Mouse (Mus musculus): ENCODE measurements around the gene Gm28042. TPM values are rescaled to one million over a fixed set of nuclear protein-coding genes. Genes with fewer than 3 reads are reported as not detected.

Gene Gm28042
- polyA plus RNA-seq, 2 experiments, result 1.6 TPM; not detected in 1

- H3K4me3 ChIP-seq (ENCODE audit: insufficient read depth in 1 of 2, low read depth in 2 of 2, low read length in 2 of 2), result no peak overlapping the region
- H3K9ac ChIP-seq (replicated peaks), result no peak overlapping the region
- H3K9me3 ChIP-seq (ENCODE audit: control insufficient read depth, low read length), result no peaks in the 10 kb centered on the region
- TF ChIP-seq CTCF (IDR thresholded peaks at IDR 0.05; ENCODE audit: low read depth), result no peak
- no peak for TF ChIP-seq EP300 (IDR thresholded peaks at IDR 0.05; ENCODE audit: low read depth)
- no peaks in the 10 kb centered on the region for H3K36me3 ChIP-seq (replicated peaks; ENCODE audit: control insufficient read depth, insufficient read depth, low read depth)
- peaks cover 19% of the 10 kb centered on the region for H3K27me3 ChIP-seq (ENCODE audit: control insufficient read depth, insufficient read depth, low read length)
- H3K27ac ChIP-seq, result no peak overlapping the region
- 68% methylated on average over 4 of the region's 4 CpGs for WGBS (ENCODE audit: insufficient replicate concordance)
- no peak for ATAC-seq (ENCODE audit: insufficient read depth)
- H3K4me2 ChIP-seq (ENCODE audit: low read depth), result no peak overlapping the region
- H3K4me1 ChIP-seq (replicated peaks; ENCODE audit: control insufficient read depth in 2 of 2, insufficient read depth in 2 of 2, low read length in 1 of 2), result no peaks in the 10 kb centered on the region
- no peak for DNase-seq (ENCODE audit: low read depth in 3 of 3, low spot score in 3 of 3)
These were observed 46.8 kb downstream of the Gm28042 start for GRCm38 (mm10) chr2:120074096-120074495.

GRCm38 (mm10) chr2:120076076-120076705, 48.9 kb downstream of the Gm28042 start:
- H3K4me3 ChIP-seq (ENCODE audit: insufficient read depth in 1 of 2, low read depth in 2 of 2, low read length in 2 of 2), result peak overlapping the region in 1 of 2 experiments; percentile 20; a peak in 2 of 4 replicates

DNA sequence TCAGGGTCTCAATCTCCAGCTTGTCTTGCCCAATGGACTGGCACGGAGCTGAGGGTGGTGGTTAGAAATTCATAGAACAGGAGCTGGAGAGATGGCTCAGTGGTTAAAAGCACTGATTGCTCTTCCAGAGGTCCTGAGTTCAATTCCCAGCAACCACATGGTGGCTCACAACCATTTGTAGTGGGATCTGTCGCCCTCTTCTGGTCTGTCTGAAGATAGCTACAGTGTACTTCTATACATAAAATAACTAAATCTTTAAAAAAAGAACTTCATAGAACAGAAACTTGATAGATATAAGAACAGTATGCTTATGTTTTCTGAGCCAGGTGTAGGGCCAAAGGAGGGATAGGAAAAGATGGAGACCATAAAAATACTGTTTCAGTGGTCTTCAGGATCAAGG, 55.1 kb downstream of the Gm28042 start:
- ATAC-seq (ENCODE audit: insufficient read depth) (no peak), DNase-seq (ENCODE audit: low read depth in 3 of 3, low spot score in 3 of 3) (no peak)
- TF ChIP-seq EP300 (IDR thresholded peaks at IDR 0.05; ENCODE audit: low read depth), result no peak
- TF ChIP-seq CTCF (IDR thresholded peaks at IDR 0.05; ENCODE audit: low read depth), result 0 out of 2 replicates have a peak, but pooled peaks have one; percentile 19
- Histone ChIP-seq H3K4me1 (replicated peaks; ENCODE audit: control insufficient read depth in 2 of 2, insufficient read depth in 2 of 2, low read length in 1 of 2) (no peaks in the 10 kb centered on the region), H3K4me3 (ENCODE audit: insufficient read depth in 1 of 2, low read depth in 2 of 2, low read length in 2 of 2) (no peak overlapping the region), H3K27ac (no peak overlapping the region), H3K36me3 (replicated peaks; ENCODE audit: control insufficient read depth, insufficient read depth, low read depth) (no peaks in the 10 kb centered on the region), H3K9ac (replicated peaks) (no peak overlapping the region), H3K27me3 (ENCODE audit: control insufficient read depth, insufficient read depth, low read length) (no peaks in the 10 kb centered on the region), H3K9me3 (ENCODE audit: control insufficient read depth, low read length) (no peaks in the 10 kb centered on the region), H3K4me2 (ENCODE audit: low read depth) (no peak overlapping the region)
- 62% methylated on average over 2 of the region's 2 CpGs for WGBS (ENCODE audit: insufficient replicate concordance)

More at GRCm38 (mm10) chr2:120076076-120076705, 48.9 kb downstream of the Gm28042 start:
- TF ChIP-seq EP300 (IDR thresholded peaks at IDR 0.05; ENCODE audit: low read depth) (no peak), CTCF (IDR thresholded peaks at IDR 0.05; ENCODE audit: low read depth) (peak; percentile 66)
- Histone ChIP-seq H3K9ac (replicated peaks) (no peak overlapping the region), H3K9me3 (ENCODE audit: control insufficient read depth, low read length) (no peaks in the 10 kb centered on the region), H3K36me3 (replicated peaks; ENCODE audit: control insufficient read depth, insufficient read depth, low read depth) (no peaks in the 10 kb centered on the region), H3K4me1 (replicated peaks; ENCODE audit: control insufficient read depth in 2 of 2, insufficient read depth in 2 of 2, low read length in 1 of 2) (no peaks in the 10 kb centered on the region), H3K4me2 (ENCODE audit: low read depth) (peak overlapping the region; percentile 42), H3K27ac (no peak overlapping the region), H3K27me3 (ENCODE audit: control insufficient read depth, insufficient read depth, low read length) (peaks cover 19% of the 10 kb centered on the region)
- DNase-seq (ENCODE audit: low read depth in 3 of 3, low spot score in 3 of 3) (peak in 1 of 3 experiments; percentile 13), ATAC-seq (ENCODE audit: insufficient read depth) (no peak)
- WGBS (ENCODE audit: insufficient replicate concordance), result 3% methylated on average over 36 of the region's 36 CpGs

DNA sequence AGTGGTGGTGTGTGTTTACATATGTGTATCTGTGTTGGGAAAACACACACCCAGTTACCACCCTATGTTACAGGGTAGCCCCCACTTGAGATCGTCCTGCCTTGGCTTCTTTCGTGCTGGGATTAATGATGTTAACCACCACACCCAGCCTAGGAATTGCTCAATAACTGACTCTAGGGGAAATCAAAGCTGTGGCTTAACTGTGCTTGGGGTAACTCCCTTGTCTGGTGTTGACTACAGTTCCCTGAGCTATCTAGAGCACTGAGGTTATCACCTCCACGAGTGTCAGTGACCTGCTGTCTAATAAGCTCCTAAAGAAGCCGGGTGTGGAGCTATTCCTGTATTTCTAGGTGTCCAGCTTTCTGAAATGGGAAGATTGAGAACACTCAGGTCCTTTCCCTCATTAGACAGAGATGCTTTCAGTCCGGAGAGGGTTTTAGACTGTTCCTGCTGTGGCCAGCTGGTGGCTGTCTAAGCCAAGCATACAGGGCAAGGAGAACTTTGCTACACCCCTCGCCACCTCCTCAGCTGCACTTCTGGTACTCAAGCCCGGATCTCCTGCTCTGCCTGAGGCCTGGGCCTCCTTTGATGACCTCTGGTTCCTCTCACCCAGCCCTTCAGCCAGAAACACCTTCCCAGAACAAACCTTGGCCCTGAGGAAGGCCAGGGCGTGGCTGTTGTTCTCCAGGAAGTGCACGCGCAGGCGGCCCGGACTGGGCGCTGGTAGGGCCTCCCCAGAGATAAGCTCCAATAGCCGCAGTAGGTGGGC, 57.5 kb downstream of the Gm28042 start:
- DNase-seq (ENCODE audit: low read depth in 3 of 3, low spot score in 3 of 3), result peak in 1 of 3 experiments; percentile 12

DNA sequence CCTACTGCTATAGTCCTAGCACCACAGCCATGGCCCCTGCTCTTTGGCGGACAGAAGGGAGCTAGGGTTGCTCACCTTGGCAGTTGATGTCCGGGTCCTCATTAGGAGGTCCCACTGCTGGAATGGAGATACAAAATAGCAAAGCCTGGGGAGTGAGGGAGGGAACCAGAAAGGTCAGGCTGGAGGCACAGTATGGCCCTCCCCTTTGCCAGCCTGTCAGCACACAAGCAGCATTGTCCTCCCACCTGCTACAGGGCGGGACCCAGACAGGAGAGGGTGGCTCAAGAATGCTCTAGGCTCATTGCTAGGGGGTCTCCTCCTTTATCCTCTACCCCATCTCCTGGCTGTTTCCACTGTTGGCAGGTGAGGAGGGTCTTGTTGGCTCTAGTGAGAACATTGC, 58.7 kb downstream of the Gm28042 start:
- Histone ChIP-seq H3K4me3 (ENCODE audit: insufficient read depth in 1 of 2, low read depth in 2 of 2, low read length in 2 of 2) (no peak overlapping the region), H3K4me1 (replicated peaks; ENCODE audit: control insufficient read depth in 2 of 2, insufficient read depth in 2 of 2, low read length in 1 of 2) (no peaks in the 10 kb centered on the region), H3K9ac (replicated peaks) (no peak overlapping the region), H3K27ac (no peak overlapping the region), H3K9me3 (ENCODE audit: control insufficient read depth, low read length) (no peaks in the 10 kb centered on the region), H3K4me2 (ENCODE audit: low read depth) (no peak overlapping the region), H3K36me3 (replicated peaks; ENCODE audit: control insufficient read depth, insufficient read depth, low read depth) (no peaks in the 10 kb centered on the region), H3K27me3 (ENCODE audit: control insufficient read depth, insufficient read depth, low read length) (no peaks in the 10 kb centered on the region)
- WGBS (ENCODE audit: insufficient replicate concordance), result 75% methylated on average over 3 of the region's 3 CpGs
- no peak for TF ChIP-seq CTCF (IDR thresholded peaks at IDR 0.05; ENCODE audit: low read depth)
- no peak for TF ChIP-seq EP300 (IDR thresholded peaks at IDR 0.05; ENCODE audit: low read depth)
- ATAC-seq (ENCODE audit: insufficient read depth) (no peak), DNase-seq (ENCODE audit: low read depth in 3 of 3, low spot score in 3 of 3) (no peak)

More for the DNA sequence above, 57.5 kb downstream of the Gm28042 start:
- no peak for ATAC-seq (ENCODE audit: insufficient read depth)
- H3K4me2 ChIP-seq (ENCODE audit: low read depth), result no peak overlapping the region
- H3K4me3 ChIP-seq (ENCODE audit: insufficient read depth in 1 of 2, low read depth in 2 of 2, low read length in 2 of 2), result no peak overlapping the region
- H3K36me3 ChIP-seq (replicated peaks; ENCODE audit: control insufficient read depth, insufficient read depth, low read depth), result no peaks in the 10 kb centered on the region
- no peaks in the 10 kb centered on the region for H3K4me1 ChIP-seq (replicated peaks; ENCODE audit: control insufficient read depth in 2 of 2, insufficient read depth in 2 of 2, low read length in 1 of 2)
- H3K27ac ChIP-seq, result no peak overlapping the region
- no peaks in the 10 kb centered on the region for H3K9me3 ChIP-seq (ENCODE audit: control insufficient read depth, low read length)
- no peak overlapping the region for H3K9ac ChIP-seq (replicated peaks)
- WGBS (ENCODE audit: insufficient replicate concordance), result 38% methylated on average over 14 of the region's 14 CpGs
- no peaks in the 10 kb centered on the region for H3K27me3 ChIP-seq (ENCODE audit: control insufficient read depth, insufficient read depth, low read length)
- peak; percentile 40; the same call in 1 of the 2 replicates for TF ChIP-seq CTCF (IDR thresholded peaks at IDR 0.05; ENCODE audit: low read depth)
- no peak for TF ChIP-seq EP300 (IDR thresholded peaks at IDR 0.05; ENCODE audit: low read depth)

Measured in liver, embryonic 14.5 days (tissue).